Mouse (Mus musculus) stomach, embryonic 14.5 days (tissue): Measurements from ENCODE around the gene BC005537. TPM values are rescaled to one million over a fixed set of nuclear protein-coding genes. Genes with fewer than 3 reads are reported as not detected.
A peak's percentile ranks its signal among the peaks of the same experiment; 100 is the strongest.

Source experiments
- ATAC-seq: fragments of 200-750 bp; cut with Nextera tagmentation; 2 replicates; pipeline ENCODE4 v1.8.0; 2017; ENCODE audit warnings: low read depth, moderate TSS enrichment; ENCODE audit not compliant: insufficient number of reproducible peaks, insufficient read depth, low FRiP score
- H3K27ac ChIP-seq: fragments of 300-500 bp; sonication (generic); 2 replicates; pipeline ENCODE4 v1.5.1; 2014; ENCODE audit warnings: mild to moderate bottlenecking, low read length, moderate library complexity, mixed read lengths
- H3K27me3 ChIP-seq: fragments of 300-500 bp; sonication (generic); 2 replicates; pipeline ENCODE4 v1.6.1; 2014; ENCODE audit warnings: low read length, control low read depth, mixed read lengths; ENCODE audit not compliant: control insufficient read depth, insufficient read depth
- H3K36me3 ChIP-seq: fragments of 300-500 bp; sonication (generic); 2 replicates; pipeline ENCODE4 v1.6.1; 2014; ENCODE audit warnings: mild to moderate bottlenecking, control low read depth, low read length, moderate library complexity, mixed read lengths; ENCODE audit not compliant: control insufficient read depth, insufficient read depth
- H3K4me1 ChIP-seq: fragments of 300-500 bp; sonication (generic); 2 replicates; pipeline ENCODE4 v1.6.1; 2014; ENCODE audit warnings: low read length, control low read depth, mixed read lengths; ENCODE audit not compliant: control insufficient read depth, insufficient read depth
- H3K4me2 ChIP-seq: fragments of 300-500 bp; sonication (generic); replicated peaks from 2 replicates; pipeline ENCODE4 v1.6.1; 2014; ENCODE audit warnings: low read depth, low read length, control low read depth
- H3K4me3 ChIP-seq: fragments of 300-500 bp; sonication (generic); 2 replicates; pipeline ENCODE4 v1.5.1; 2014; ENCODE audit warnings: low read depth, low read length, control low read depth
- H3K9ac ChIP-seq: fragments of 300-500 bp; sonication (generic); replicated peaks from 2 replicates; pipeline ENCODE4 v1.6.1; 2014; ENCODE audit warnings: low read depth, mild to moderate bottlenecking, control low read depth, low read length, moderate library complexity, mixed read lengths
- H3K9me3 ChIP-seq: fragments of 300-500 bp; sonication (generic); 2 replicates; pipeline ENCODE4 v1.6.1; 2016; ENCODE audit warnings: low read depth, low read length, control low read depth; ENCODE audit not compliant: control insufficient read depth
- WGBS: fragments of 180-500 bp; shearing (Covaris S2); extraction: QIAGEN DNeasy Blood & Tissue Kit; methylation state at CpG from one replicate; pipeline ENCODE4 v1.1.7; 2014; 5-methylcytosine and 5-hydroxymethylcytosine counted together
- polyA plus RNA-seq: library from polyadenylated mRNA; unstranded; fragments of >200 nt; fragmentation: Nextera tagmentation; extraction: Ambion mirVana; gene quantifications from 2 replicates; pipeline ENCODE4 v1.2.1, GENCODE M21; 2014

The BC005537 gene
- 28.2 and 30.6 TPM in 2 replicates for polyA plus RNA-seq

DNA sequence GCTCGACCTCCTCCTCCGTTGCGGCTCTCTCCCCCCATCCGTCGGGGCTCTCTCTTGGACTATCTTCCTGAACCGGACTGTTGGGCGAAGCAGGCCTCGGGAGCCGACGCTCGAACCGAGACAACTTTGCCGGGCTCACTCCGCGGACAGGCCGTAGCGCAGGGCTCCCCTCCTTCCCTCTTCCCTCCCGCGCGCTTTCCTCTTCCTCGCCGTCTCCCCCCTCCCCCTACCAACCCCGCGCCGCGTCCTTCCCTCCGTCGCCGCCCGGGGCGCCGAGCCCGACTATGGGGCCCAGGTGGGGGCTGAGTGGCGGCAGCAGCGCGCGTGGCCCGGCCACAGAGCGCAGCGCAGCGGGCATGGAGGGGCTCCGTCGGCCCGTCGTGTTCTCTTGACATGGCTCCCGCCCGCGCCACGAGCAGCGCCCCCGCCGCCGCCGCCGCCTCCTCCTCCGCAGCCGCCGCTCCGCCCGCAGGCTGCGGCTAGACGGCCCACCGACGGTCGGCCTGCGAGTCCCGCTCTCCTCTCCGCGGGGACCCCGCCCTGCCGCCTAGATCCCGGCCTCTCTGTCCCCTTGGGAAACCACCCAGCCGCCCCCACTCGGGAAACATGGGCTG is at the start of gene BC005537:
Gene BC005537 (plus strand): TSS at position 350 of the 614 bp plus-strand sequence.
- WGBS = under 1% methylated on average over 65 of the region's 74 CpGs
- H3K9me3 ChIP-seq = no peaks in the 10 kb centered on the region
- peak within 1 kb of the TSS; percentile 74 for H3K4me2 ChIP-seq
- H3K4me1 ChIP-seq = peaks cover 12% of the 10 kb centered on the region; the same call in 1 of the 2 replicates
- peak; percentile 53 for ATAC-seq
- peak within 1 kb of the TSS; percentile 99 for H3K4me3 ChIP-seq
- peak within 1 kb of the TSS; percentile 99 for H3K9ac ChIP-seq
- peaks cover 14% of the 10 kb centered on the region for H3K36me3 ChIP-seq
- H3K27me3 ChIP-seq = no peaks in the 10 kb centered on the region
- peak within 1 kb of the TSS; percentile 99 for H3K27ac ChIP-seq

DNA sequence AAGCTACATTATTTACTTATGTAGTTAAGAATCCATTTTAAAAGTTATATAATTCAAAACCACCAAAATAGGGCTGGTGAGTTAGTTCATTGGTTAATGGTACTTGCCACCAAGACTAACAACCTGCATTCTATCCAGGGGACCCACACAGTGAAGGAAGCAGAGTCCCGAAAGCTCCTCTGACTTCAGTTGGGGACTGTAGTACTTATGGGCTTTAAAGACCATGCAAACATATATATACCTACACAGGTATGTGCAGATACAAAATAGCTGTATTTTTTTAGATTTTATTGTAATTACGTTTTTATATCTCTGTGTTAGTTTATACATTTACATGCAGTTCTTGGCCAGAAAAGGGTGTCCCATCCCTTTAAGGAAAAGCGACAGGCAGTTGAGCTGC is 44.7 kb upstream of the BC005537 start:
- no peak overlapping the region for H3K4me3 ChIP-seq
- H3K4me1 ChIP-seq = peaks cover 8% of the 10 kb centered on the region; the same call in 1 of the 2 replicates
- 95% methylated on average over 3 of the region's 3 CpGs for WGBS
- no peak overlapping the region for H3K9ac ChIP-seq
- no peaks in the 10 kb centered on the region for H3K27me3 ChIP-seq
- no peak overlapping the region for H3K4me2 ChIP-seq
- peaks cover 19% of the 10 kb centered on the region; the same call in 1 of the 2 replicates for H3K36me3 ChIP-seq
- no peak for ATAC-seq
- no peaks in the 10 kb centered on the region for H3K9me3 ChIP-seq
- no peak overlapping the region for H3K27ac ChIP-seq

DNA sequence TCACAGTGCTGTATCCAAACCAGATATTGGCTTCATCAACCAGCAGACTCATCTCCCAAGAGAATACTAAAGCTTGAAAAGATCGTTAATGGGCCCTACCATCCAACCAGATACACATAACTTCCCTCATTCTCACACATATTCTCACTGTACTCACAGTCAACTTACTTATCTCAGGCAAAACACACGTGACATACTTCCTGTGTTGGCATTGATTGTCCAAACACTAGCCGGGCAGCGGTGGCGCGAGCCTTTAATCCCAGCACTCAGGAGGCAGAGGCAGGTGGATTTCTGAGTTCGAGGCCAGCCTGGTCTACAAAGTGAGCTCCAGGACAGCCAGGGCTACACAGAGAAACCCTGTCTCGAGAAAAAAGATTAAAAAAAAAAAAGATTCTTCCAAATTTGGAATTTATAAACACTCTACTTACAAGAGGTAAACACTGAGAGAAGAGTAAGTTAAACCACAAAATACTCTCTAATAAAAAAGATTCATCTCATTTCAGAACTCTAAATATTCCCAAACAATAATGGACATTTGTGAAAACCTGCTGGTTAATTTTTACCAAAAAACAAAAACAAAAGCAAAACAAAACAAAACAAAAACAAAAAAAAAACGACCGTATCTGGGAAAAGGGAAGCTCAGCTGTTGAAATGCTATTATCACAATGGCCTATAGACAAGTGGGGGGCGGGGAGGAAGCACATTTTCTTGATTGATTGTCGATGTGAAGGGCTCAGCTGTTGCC is 43.5 kb upstream of the BC005537 start:
- no peak for ATAC-seq
- 81% methylated on average over 12 of the region's 12 CpGs for WGBS
- Histone ChIP-seq H3K9ac (no peak overlapping the region), H3K27ac (no peak overlapping the region), H3K4me3 (no peak overlapping the region), H3K27me3 (no peaks in the 10 kb centered on the region), H3K36me3 (peaks cover 16% of the 10 kb centered on the region; the same call in 1 of the 2 replicates), H3K4me1 (peaks cover 8% of the 10 kb centered on the region; the same call in 1 of the 2 replicates), H3K9me3 (no peaks in the 10 kb centered on the region), H3K4me2 (no peak overlapping the region)

DNA sequence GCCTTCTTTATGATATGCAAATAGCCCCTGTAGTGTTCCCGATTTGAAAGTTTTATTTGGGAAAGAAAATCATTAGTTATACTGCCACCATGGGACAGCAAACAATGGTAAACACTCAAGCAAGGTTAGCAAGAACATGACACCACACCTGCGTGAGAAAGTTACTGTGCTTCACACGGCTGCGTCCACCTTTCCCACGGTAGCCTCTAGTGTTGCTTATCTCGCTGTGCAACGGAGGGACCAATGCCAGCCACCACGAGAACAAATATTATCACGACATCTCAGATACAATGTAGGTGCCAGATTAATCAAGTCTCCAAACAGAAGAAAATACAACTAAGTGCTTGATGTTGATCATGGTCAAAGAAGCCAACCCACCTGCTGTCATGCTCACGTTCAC is 42.0 kb upstream of the BC005537 start:
- Histone ChIP-seq H3K36me3 (peaks cover 16% of the 10 kb centered on the region; the same call in 1 of the 2 replicates), H3K4me1 (peaks cover 8% of the 10 kb centered on the region; the same call in 1 of the 2 replicates), H3K9me3 (no peaks in the 10 kb centered on the region), H3K4me2 (no peak overlapping the region), H3K27me3 (no peaks in the 10 kb centered on the region), H3K27ac (no peak overlapping the region), H3K4me3 (no peak overlapping the region), H3K9ac (no peak overlapping the region)
- no peak for ATAC-seq
- WGBS = 79% methylated on average over 10 of the region's 10 CpGs

DNA sequence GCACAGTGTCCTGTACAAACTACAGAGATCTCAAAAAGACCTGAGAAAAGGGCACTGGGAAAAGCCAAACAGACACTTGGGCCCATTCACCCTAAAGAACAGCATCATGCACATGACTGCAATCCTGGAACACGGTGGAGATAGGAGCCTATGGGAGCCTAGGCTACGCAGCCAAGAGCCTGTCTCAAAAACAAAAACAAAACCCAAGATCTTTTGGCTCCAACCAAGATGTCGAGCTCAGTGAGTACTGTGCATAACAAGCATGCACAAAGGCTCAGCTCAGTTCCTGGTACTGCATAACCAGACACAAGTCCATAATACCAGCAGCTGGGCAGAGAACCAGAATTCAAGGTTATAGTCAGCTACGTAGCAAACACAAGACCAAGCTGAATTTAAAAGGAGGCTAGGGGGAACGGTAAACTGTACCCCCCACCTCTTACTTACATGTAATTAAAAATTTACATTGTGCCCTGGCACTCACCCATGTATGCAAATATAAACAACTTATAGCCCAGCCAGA is 41.0 kb upstream of the BC005537 start:
- Histone ChIP-seq H3K9ac (no peak overlapping the region), H3K36me3 (peaks cover 12% of the 10 kb centered on the region; the same call in 1 of the 2 replicates), H3K4me2 (peak overlapping the region; percentile 69), H3K4me1 (peaks cover 8% of the 10 kb centered on the region; the same call in 1 of the 2 replicates), H3K9me3 (no peaks in the 10 kb centered on the region), H3K27me3 (no peaks in the 10 kb centered on the region), H3K4me3 (peak overlapping the region; percentile 96), H3K27ac (no peak overlapping the region)
- no peak for ATAC-seq
- WGBS = 65% methylated on average over 5 of the region's 5 CpGs

DNA sequence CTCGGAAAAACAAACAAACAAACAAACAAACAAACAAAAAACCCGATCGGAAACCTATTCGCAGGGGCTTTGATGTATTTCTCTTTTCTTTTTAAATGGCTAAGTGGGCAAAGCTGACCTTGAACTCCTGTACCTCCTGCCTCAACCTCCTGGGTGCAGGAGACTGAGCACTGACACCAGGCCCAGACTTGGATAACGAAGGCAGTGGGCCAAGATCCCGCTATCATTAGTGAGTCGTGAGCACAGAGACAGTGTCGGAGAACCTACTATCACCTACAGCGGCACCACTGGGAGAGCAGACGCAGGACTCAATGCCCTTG is 40.4 kb upstream of the BC005537 start:
- H3K27me3 ChIP-seq = no peaks in the 10 kb centered on the region
- H3K27ac ChIP-seq = peak overlapping the region; percentile 96; the same call in 1 of the 2 replicates
- ATAC-seq = no peak
- 4% methylated on average over 10 of the region's 10 CpGs for WGBS
- peak overlapping the region; percentile 69 for H3K4me2 ChIP-seq
- H3K9ac ChIP-seq = peak overlapping the region; percentile 74
- H3K9me3 ChIP-seq = no peaks in the 10 kb centered on the region
- peaks cover 8% of the 10 kb centered on the region; the same call in 1 of the 2 replicates for H3K4me1 ChIP-seq
- peak overlapping the region; percentile 96 for H3K4me3 ChIP-seq
- peaks cover 12% of the 10 kb centered on the region; the same call in 1 of the 2 replicates for H3K36me3 ChIP-seq

DNA sequence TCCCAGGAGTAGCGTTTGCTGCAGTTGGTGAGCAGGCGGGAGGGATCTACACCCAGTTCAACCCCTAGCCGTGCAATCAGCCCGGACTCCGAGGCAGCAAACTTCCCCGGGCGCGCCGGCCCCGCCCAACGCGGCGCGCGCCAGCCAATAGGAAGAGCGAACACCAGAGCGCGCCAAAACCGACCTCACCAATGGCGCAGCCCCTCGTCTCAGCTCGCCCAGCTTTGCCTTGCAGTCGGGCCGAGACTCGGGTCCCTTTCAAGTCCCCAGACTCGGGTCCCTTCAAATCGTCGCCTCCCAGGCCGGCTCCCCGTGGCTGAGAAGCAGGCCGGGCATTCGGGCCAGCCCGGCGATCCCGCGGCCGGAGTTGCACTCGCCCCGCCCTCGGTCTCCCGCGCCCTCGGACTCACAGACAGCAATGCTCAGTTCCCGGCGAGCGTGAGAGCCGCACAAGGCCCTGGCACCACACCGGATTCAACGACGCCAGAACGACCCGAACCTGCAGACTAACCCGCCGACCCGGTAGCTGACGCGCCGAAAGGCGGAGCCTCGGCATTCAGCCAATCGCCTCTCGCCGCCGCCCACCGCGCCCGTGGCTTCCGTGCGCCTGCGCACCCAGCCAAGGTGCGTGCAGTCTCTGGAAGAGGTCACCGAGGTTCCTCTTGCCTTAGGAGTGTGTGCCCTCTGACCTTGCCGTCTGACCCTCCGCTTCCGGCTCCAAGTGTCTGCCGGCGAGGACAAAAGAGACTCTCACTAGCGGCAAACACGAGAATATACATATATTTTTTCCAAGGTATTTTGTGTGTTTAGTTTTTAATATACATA is 39.8 kb upstream of the BC005537 start, which contains the start of gene Gmnn:
Gene Gmnn (minus strand): TSS at position 521 of the 825 bp plus-strand sequence.
- Histone ChIP-seq H3K4me1 (peaks cover 8% of the 10 kb centered on the region; the same call in 1 of the 2 replicates), H3K27ac (peak within 1 kb of the TSS; percentile 96), H3K4me3 (peak within 1 kb of the TSS; percentile 96), H3K9ac (peak within 1 kb of the TSS; percentile 74), H3K9me3 (no peaks in the 10 kb centered on the region), H3K27me3 (no peaks in the 10 kb centered on the region), H3K36me3 (peaks cover 12% of the 10 kb centered on the region; the same call in 1 of the 2 replicates), H3K4me2 (peak within 1 kb of the TSS; percentile 69)
- under 1% methylated on average over 79 of the region's 79 CpGs for WGBS
- ATAC-seq = peak; percentile 97

DNA sequence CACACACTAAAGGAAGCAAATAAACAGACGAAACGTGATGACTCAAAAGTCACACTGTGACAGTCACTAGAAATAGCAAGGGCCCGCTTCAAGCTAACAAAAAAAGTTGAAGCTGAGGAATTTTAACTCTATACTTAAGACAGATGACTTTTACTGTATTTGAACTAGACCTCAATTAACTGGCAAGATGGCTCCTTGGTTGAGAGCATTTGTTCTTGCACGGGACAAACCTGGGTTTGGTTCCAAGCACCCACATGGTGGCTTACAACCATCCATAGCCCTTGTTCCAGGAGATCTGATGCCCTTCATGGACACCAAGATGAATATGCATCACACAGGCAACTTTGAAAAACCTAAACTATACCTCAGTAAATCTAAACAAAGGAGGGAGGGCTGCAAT is 39.2 kb upstream of the BC005537 start:
- ATAC-seq = no peak
- H3K9ac ChIP-seq = peak overlapping the region; percentile 74; the same call in 1 of the 2 replicates
- H3K4me3 ChIP-seq = peak overlapping the region; percentile 96
- 29% methylated on average over 4 of the region's 4 CpGs for WGBS
- H3K36me3 ChIP-seq = peaks cover 8% of the 10 kb centered on the region; the same call in 1 of the 2 replicates
- no peaks in the 10 kb centered on the region for H3K9me3 ChIP-seq
- no peak overlapping the region for H3K27ac ChIP-seq
- H3K4me2 ChIP-seq = peak overlapping the region; percentile 69
- H3K27me3 ChIP-seq = no peaks in the 10 kb centered on the region
- H3K4me1 ChIP-seq = peaks cover 8% of the 10 kb centered on the region; the same call in 1 of the 2 replicates
